Mouse (Mus musculus) testis, postnatal 14 days (tissue): ENCODE data around the gene Sprn.

Experiments
- DNase-seq: peaks from one replicate; pipeline ENCODE4 v3.0.0; 2021; ENCODE audit warnings: low spot score

Sprn gene

DNA sequence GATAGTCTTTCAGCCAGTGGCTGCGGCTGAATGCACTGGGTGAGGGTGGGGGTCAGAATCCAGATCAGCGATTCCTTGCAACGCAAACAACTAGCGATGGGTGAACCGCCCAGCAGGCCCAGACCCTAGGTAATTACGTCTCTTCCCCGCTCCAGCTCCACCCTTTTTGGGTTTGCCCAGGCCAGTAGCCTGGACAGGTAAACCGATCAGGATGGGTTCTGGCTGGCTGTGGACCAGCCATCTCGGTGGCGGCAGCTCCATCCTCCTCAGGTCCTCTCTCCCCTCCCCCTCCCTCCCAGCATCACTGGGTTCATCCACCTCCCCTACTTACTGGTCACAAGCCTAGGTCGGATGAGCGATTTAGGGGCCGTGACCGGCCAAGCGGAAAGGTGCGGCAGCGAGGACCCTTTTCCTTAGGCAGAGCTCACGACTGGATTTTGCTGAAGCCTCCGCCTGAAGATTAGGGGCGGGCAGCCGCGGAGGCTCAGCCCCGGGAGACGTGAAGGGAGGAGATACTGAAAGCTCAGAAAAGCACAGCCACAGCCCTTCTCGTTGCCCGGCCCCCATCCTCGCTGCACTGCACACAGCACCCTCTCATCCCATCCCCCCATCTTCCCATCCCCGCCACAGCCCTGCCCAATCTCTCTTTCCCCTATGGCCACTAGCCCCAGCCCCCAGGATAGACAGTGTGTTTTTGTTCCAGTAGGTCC, at the start of gene Sprn:
Gene Sprn (minus strand): TSS at position 660 of the 710 bp plus-strand sequence.
- no peak for DNase-seq

DNA sequence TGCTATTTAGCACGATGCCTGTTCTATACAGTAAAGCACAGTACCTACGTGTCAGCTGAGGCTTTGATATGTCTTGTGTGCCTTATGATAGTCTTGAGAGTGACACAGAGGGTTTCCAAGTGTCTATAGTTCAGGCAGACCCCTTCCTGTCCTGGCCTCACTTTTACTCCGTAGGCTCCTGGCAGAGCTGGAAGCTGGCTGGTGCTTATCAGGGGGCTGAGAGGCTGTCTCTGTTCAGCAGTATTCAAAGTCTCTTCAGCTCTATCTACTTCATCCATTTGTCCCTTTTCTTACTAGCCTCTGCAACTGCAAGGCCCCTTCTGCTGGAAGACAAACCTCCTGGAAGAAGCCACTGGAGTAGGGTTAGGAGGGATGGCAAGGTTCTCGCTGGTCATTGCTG, 46.4 kb upstream of the Sprn start:
- DNase-seq, result no peak

DNA sequence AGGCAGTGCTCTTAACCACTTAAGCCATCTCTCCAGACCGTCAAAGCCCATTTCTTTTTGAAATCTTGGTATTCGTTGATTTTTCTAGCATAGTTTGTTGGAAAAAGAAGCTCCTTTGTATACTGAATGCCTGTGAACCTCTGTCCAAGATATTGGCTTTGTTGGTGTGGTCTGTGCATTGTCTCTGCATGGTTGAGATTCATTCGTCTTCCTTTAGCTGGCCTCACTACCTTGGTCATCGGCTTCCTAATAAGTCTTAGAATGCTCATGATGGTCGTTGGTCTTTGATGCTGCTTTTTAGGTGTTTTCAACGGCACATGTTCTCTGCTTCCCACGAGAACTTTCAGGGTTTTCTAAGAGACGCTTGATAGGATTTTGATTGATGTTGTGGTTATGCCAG, 41.3 kb upstream of the Sprn start:
- DNase-seq, result no peak

DNA sequence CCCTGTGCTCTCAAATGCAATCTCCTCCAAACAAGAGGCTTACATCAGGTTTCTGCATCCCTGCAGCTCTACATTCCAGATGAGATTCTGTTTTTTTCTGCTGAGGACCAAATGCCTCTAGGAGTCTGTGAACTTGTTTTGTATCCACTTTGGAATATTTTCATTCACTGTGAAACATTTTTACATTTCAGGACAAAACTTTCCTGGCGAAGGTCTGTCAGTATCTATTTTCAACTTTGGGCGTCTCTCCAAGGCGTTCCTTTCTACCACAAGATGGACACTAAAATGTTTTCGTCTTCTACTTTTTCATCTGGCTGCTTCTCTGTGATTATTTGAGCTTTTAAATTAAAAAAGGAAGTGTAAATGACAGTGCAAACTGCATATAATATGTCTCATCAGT, 39.4 kb upstream of the Sprn start:
- no peak for DNase-seq

DNA sequence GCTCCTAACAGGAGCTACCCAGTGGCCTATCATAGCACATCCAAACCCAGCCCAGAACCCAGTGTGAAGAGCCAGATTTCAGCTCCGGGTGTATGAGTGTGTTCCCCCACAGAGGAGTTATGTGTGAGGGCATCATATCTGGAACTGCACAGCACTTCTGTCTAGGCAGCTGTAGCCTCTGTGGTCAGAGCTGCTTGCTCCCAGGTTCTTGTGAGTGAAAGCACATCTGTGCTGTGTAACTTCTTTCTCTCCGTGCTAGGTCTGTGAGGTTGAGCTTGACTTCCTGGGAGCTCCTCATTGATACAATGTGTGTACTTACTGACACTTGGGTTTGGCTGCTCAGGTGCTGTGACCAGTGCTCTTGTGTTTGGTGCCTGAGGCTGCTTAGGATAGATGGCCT, 38.2 kb upstream of the Sprn start:
- peak; percentile 51 for DNase-seq

DNA sequence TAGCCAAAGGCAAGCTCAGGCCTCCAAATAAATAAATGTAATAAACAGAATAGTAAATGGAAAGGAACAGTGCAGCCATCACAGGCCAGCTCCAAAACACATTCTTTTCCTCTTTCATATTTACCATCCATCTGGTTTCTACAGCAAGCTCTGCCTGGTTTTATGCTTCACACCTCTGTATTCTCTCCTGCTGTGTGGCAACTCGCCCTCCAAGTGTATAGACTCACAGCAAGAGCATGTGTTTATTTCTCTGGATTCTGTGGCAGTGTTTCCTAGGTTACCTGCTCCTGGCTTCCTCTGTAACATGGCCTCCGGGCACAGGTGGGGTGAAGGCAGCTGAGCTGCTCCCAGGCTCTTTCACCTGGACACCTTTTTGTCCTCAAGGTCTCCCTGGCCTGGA, 37.8 kb upstream of the Sprn start:
- no peak for DNase-seq

DNA sequence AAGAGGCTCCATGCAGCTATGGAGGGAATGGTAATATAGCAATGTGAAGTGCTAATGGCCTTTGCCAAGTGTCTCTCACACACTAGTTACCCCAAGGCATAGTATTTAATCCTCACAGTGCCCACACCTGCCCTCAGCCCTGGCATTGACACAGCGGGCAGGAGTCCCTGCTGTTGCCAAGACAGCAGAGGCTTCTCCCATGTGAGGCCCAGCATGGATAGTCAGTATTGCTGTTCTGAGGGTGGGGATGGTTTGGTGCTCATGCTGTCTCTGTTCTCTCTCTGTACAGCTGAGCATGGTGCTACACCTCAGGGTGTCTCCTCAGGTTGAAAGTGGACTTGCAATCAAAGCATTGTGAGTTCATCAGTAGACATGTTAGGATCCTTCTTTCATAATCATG, 35.8 kb upstream of the Sprn start:
- DNase-seq, result no peak

DNA sequence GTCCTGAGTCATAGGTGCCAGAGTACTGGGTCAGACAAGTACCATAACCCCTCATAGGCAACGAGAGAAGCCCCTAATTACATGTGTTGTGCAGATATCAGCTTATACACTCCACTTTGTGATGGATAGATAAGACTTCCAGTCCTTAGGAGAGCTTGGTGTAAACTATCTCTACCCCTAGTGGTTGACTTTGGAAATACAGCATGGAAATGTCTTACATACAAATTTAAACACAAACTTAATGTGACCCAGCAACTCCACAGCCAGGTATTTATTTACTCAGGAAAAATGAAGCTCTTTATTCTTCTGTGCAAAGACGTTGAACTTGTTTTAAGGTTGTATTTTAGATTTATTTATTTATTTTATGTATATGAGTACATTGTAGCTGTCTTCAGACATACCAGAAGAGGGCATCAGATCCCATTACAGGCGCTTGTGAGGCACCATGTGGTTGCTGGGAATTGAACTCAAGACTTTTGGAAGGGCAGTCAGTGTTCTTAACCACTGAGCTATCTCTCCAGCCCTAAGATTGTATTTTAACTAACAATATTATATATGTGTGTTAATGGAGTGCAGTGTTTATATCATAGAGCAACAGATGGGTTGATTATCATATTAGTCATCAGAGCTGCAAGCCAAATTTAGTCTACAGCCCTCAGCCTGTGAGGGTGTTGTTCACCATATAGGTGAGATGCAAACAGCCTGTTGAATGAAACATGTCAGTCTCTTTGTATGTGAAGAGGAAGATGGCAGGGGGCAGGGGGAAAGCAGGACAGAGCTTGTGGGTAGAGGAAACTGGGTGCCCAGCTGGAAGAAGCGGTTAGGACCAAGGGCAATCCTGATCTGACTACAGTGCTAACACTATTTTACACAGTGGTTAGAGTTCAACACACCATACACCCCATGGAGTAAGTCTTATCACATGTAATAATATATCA, 34.0 kb upstream of the Sprn start:
- DNase-seq, result no peak

DNA sequence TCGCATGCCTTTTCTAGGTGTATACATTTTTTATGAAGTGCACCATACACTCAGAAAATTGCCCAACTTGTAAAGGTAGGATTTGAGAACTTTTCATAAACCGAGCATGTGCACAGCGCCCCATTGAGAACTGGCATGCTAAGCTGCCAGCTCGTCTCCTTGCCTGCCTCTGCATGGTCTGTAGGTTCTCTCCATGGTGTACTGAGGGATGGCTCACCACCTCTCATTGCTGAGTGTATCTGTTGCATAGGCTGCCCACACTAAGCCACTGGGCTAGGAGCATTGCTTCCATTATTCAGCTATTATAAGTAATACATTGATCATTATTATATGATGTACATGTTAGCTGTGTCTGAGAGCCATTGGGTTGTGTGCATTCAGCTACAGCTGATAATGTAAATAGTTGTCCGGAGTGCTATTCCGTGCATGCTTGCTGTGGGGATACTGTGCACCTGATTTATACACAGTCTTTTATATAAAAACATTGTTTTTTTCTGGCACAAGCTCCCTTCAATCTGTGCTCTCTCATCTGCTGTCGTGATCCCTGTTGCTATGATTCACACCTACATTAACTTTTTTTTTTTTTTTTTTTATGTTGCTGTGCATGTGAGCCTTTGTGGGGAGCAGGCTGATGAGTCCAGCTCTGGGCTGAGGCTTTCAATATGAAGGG, 33.2 kb upstream of the Sprn start:
- no peak for DNase-seq

DNA sequence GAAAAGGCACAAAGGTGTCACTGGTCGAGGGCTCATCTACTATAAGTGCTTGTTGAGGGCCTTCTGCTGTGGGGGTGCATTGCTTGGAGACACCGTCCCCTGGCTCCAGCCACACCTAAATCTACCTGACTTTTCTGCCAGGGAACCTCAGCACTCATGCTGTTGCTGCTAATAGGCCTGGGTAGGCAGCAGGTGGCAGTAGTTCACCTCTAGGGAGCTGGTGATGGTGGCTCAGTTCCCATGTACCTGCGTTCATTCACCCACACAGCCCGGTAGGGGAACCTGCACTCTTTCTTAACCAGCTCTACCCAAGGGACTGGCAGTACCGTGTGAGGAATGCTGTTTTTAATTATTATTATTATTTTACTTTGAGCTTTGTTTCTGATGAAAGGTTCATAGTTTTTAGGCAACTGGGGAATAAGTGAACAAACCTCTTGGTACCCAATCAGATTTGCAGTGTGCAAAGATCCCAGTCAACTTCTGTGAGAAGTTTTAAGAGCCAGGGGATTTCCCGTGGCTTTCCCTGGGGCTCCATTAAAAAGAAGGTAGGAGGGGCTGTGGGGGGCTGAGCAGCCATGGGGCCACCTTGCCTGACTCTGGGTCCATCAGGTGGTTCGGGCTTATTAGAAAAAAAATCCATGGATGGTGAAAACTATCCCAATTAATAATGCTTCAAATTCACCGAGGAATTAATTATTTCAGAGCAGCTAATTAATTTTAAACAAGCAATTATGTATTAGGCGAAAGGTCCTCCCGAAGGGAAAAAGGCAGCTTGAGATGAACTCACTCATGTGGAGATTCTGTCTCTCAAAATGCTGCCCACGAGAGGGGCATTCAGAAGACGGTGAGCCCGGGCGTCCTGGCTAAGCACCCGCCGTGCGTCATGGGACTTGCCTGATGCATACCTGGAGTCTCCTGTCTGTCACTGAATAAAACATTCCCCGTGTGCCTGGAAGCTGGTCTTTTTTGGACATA, 32.3 kb upstream of the Sprn start:
- DNase-seq, result no peak

DNA sequence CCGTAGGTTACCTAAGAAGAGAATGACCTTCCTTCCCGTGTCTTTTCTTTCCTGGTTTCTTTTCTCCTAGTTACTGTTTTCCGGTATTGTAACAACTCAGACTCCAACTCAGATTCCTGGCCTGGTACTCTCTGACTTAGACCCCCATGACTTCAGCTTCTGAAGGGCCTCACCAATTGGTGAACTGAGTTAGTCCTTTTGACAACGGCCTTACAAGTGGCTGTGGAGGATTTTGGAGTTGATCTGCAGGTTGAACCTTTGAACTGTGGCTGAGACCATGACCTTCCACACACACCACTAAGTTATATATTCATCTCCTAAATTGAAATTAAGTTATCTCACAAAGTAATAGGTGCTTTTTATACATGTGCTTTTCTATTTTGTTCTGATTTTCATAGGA, 29.5 kb upstream of the Sprn start:
- no peak for DNase-seq

DNA sequence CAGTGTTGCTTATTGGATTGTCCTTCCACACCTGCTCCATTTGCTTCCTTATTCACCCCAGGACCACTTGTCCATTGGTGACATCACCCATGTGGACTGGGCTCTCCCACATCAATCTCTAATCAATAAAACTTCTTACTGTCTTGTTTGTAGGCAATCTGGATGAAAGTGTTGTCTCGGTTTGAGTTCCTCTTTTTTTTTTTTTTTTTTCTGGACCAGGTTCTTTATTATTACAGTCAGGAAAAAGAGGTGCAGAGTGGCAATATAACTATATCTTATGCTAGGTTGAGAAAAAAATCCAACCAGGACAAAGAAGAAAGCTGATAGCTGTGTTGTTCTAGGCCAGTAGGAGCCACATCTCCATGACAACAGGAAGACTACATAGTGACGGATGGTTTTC, 26.0 kb upstream of the Sprn start:
- no peak for DNase-seq

DNA sequence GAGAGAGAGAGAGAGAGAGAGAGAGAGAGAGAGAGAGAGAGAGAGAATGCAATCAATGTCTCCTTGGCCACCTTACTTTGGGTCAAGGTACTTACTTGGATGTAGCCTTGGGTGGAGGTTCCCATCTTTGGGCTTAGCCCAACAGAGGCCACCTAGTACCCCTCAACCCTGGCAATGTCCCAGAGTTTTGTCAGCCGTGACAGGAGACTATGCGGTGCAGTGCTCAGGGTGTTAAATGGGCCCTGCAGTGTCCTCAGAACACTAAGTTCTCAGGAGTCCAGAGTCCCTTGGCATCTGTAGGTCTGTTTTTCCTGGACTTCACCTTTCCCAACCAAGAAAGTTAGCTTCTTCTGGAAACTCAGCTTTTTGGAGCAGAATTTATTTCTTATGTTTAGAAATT, 24.5 kb upstream of the Sprn start:
- no peak for DNase-seq

DNA sequence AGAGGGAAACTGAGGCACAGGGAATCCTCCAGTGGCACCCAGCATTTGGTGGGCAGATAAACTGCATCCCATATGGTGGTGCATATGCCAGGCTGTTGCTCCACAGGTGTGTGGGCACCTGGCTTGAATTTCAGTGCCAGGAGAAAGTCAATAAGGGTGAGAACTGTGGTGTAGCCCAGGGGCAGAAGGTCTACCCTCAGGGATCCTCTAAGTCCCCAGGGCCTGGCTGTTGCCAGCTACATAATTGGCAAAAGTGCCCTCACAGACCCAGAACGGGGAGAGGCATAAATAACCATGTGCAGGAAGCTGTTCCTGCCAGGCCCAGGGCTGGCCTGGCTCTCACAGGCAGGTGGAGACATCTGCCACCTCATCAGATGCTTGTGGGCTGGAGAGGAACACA, 18.3 kb upstream of the Sprn start, which contains the start of gene Olfr523:
Gene Olfr523 (plus strand): TSS at position 282 of the 400 bp plus-strand sequence.
- no peak for DNase-seq

DNA sequence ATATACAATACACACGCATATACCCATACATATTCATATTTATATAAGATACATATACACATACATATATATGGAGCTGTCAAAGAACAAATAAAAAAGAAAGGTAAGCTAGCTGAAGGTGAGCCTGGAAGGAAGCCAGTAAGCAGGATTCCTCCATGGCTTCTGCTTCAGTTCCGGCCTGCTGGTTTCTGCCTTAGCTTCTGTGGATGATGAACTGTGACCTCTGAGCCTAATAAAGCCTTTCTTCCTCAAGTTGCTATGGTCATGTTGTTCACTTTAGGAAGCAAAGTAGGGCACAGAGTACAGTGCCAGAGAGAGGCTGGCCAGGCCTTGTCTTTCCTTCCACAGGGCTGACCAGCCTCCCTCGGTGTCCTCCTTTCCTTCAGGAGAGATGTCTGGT, 16.2 kb upstream of the Sprn start:
- DNase-seq, result no peak

DNA sequence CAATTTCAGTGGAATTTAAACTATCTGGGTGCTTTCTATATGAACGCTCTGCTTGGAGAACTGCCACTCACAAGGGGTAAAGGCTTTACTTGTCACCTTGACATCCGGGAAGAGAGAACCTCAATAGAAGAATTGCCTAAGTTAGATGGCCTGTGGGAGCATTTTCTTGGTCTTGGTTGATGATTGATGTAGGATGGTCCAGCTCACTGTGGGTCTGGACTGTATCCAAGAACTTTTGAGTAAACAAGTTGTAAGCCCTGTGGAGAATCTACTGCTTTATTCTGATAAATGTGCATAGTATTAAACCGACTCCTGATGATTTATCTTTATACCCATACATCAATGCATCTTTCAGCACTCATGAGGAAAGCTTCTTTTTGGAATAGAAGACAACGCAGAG, 14.7 kb upstream of the Sprn start:
- no peak for DNase-seq

DNA sequence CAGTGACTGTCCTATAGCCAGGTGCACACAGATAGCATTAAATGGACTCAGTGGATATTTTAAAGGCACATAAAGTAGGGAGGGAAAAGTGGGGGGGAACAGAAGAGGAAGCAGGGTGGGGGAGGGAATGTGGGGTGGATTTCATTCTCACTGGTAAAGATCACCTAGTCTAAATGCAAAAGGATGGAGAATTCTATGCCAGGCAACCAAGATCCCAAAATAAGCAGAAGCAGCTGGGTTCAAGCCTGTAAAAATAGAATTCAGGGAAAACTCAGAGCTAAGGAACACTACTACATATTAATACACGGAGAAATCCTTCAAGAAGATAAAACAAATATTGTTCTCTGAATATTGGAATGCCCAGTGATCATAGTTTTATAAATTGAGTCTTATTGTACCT, 13.3 kb upstream of the Sprn start:
- DNase-seq, result no peak

DNA sequence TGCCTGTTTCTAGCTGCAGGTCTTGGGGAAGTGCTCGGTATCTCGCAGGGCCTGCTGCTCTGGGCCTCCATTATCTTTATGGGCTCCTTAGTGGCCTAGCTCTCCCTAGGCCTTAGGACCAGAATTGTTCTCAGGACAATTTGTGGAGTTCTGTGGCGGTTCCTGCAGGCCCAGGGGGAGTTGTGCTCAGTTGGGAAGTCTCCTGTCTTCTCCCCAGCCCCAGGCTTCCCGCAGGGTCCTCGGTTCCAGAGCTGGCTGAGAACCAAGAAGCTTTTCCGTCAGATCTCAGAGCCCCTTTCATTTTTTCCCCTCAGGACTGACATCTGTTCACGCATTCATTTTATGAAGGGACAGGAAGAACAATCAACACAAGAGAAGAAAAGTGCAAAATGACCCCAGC, 10.0 kb upstream of the Sprn start, which contains the start of gene Olfr522:
Gene Olfr522 (minus strand): TSS at position 101 of the 400 bp plus-strand sequence.
- no peak for DNase-seq

DNA sequence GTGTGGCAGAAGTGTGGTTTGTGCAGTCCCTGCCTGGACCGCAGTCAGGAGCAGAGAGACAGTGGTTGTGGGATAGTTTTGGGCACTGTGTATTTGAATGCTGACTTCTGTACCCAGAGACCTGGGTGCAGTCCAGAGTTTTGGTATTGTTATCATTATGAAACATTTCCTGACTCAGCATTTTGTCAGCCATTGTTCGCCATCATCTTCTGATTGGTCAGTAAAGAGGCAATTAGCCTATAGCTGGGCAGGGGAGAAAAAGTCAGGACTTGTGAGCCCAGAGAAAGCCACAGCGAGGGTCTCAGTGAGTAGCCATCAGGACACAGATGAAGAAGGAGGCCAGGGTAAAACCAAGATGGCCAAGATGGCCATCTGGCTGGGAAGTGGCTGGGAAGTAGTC, 5.7 kb upstream of the Sprn start:
- DNase-seq, result no peak

DNA sequence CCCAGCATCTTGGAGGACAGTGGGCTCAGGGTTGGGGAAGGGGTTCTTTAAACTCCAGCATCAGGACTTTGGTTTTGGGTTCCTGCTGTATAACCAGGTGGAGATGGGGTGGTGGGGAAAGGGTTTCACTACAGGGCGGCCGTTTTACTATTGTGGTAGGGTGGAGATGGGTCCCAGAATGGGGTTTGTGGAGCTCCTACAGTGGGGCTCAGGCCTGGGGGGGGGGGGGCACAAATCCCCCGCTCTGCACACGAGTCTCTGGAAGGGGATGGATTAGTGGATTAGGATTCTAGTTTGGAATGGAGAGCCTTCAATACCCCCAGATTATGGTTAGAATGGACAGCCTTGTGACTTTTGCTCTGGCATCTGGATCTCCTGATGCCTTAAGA, 854 bp downstream of the Sprn start:
- DNase-seq, result no peak

DNA sequence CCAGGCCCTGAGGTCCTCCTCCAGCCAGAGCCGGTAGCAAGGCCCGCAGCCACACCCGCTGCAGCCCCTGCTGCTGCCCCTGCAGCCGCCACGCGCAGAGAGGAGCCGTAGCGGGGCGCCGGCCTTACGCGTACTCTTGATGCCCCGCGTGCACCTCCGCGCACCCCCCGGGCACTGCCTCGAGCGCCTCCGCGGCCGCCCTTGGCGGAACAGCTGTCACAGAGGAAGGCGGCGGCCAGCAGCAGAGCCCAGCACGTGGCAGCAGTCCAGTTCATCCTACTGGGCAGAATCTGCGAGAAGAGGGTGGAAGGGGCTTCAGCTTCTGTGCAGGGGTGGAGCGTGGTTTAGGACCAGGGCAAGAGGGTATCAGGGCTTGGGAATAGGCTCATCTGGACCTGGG, 1.3 kb downstream of the Sprn start:
- no peak for DNase-seq

DNA sequence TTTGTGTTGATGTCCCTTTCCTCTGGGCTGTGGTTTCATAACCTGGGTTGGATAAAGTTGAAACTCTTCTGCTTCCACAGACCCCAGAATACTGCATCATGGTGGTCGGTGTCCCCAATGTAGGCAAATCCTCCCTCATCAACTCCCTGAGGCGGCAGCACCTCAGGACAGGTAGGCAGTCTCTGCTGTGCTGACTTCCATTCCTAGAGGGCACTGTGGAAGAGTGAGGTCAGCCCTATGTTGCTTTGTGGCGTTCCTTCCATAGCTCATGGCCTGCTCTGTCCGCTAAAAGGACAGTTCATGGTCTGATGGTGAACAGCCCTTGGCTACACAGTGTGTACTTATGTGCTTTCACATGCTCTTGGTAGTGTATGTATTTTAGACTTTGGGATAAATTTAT, 10.1 kb downstream of the Sprn start:
- DNase-seq, result no peak
